Mouse (Mus musculus) stomach, postnatal 0 days (tissue): ENCODE measurements around the gene Ripply2. TPM values are rescaled to one million over a fixed set of nuclear protein-coding genes. Genes with fewer than 3 reads are reported as not detected.

Experiments
- ATAC-seq: fragments of 200-750 bp; cut with Nextera tagmentation; 2 replicates; pipeline ENCODE4 v1.8.0; 2017; ENCODE audit not compliant: low FRiP score, low TSS enrichment
- DNase-seq: peaks from one replicate; pipeline ENCODE4 v3.0.0-alpha.2; 2016; ENCODE audit warnings: low spot score
- H3K27ac ChIP-seq: fragments of 300-500 bp; sonication (generic); replicated peaks from 2 replicates; pipeline ENCODE4 v1.5.1; 2014; ENCODE audit warnings: mild to moderate bottlenecking, control low read depth
- H3K27me3 ChIP-seq: fragments of 300-500 bp; sonication (generic); 2 replicates; pipeline ENCODE4 v1.6.1; 2014; ENCODE audit warnings: low read length; ENCODE audit not compliant: control insufficient read depth, insufficient read depth
- H3K36me3 ChIP-seq: fragments of 300-500 bp; sonication (generic); 2 replicates; pipeline ENCODE4 v1.6.1; 2014; ENCODE audit warnings: low read length, mixed read lengths; ENCODE audit not compliant: control insufficient read depth, insufficient read depth
- H3K4me1 ChIP-seq: fragments of 300-500 bp; sonication (generic); replicated peaks from 2 replicates; pipeline ENCODE4 v1.6.1; 2014; ENCODE audit warnings: antibody characterized with exemption; ENCODE audit not compliant: control insufficient read depth, insufficient read depth
- H3K4me2 ChIP-seq: fragments of 300-500 bp; sonication (generic); replicated peaks from 2 replicates; pipeline ENCODE4 v1.6.1; 2014; ENCODE audit warnings: low read depth, mild to moderate bottlenecking, control low read depth, moderate library complexity
- H3K4me3 ChIP-seq: fragments of 300-500 bp; sonication (generic); 2 replicates; pipeline ENCODE4 v1.5.1; 2014; ENCODE audit warnings: low read depth, low read length, control low read depth
- H3K9ac ChIP-seq: fragments of 300-500 bp; sonication (generic); 2 replicates; pipeline ENCODE4 v1.6.1; 2014; ENCODE audit warnings: mild to moderate bottlenecking, low read length, control low read depth, mixed read lengths
- H3K9me3 ChIP-seq: fragments of 300-500 bp; sonication (generic); 2 replicates; pipeline ENCODE4 v1.6.1; 2016; ENCODE audit warnings: low read length; ENCODE audit not compliant: control insufficient read depth
- CTCF ChIP-seq: IDR thresholded peaks from 2 replicates; pipeline ENCODE4 v1.5.1; 2016; ENCODE audit warnings: antibody characterized with exemption, low read depth, mild to moderate bottlenecking, moderate library complexity
- EP300 ChIP-seq: optimal IDR thresholded peaks from 2 replicates; pipeline ENCODE3; 2016; ENCODE audit warnings: antibody characterized with exemption
- WGBS: fragments of 180-500 bp; shearing (Covaris S2); extraction: QIAGEN DNeasy Blood & Tissue Kit; methylation state at CpG from one replicate; pipeline ENCODE4 v1.1.7; 2014; 5-methylcytosine and 5-hydroxymethylcytosine counted together
- polyA plus RNA-seq: library from polyadenylated mRNA; unstranded; fragments of >200 nt; fragmentation: Nextera tagmentation; extraction: Ambion mirVana; gene quantifications from 2 replicates; pipeline ENCODE4 v1.2.1, GENCODE M21; 2015

Gene Ripply2
- polyA plus RNA-seq, 1 experiment from 2014 or later, result 0.27 TPM

- DNase-seq (no peak), ATAC-seq (no peak)
- Histone ChIP-seq H3K9me3 (no peaks in the 10 kb centered on the region), H3K27me3 (no peaks in the 10 kb centered on the region), H3K9ac (no peak overlapping the region), H3K4me2 (no peak overlapping the region), H3K4me1 (no peaks in the 10 kb centered on the region), H3K27ac (no peak overlapping the region), H3K36me3 (no peaks in the 10 kb centered on the region), H3K4me3 (no peak overlapping the region)
- TF ChIP-seq CTCF, result no peak
- TF ChIP-seq EP300, result no peak
- 47% methylated on average over 2 of the region's 2 CpGs for WGBS
These were observed 34.4 kb upstream of the Ripply2 start for GRCm38 (mm10) chr9:86980942-86981341.

DNA sequence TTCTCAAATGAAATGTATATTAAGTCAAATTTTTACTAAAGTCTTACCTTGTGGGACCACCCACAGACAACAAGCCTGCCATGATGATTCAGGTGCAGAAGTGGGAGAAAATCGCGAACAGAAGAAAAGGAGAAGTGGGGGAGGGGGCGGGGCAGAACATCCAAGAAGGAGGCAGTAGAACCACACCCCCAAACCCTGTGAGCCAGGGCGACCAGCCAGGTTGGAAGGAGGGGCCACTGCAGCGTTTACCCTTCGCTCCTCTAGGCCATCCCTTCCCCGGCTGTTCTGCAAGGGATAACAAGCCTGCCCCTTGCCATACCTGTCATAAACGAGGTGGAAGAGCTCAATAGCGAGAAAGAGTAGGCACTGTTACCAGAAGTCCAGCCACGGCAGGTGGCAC lies 33.8 kb upstream of the Ripply2 start:
- Histone ChIP-seq H3K27ac (no peak overlapping the region), H3K9me3 (no peaks in the 10 kb centered on the region), H3K27me3 (no peaks in the 10 kb centered on the region), H3K9ac (no peak overlapping the region), H3K4me1 (no peaks in the 10 kb centered on the region), H3K4me2 (no peak overlapping the region), H3K36me3 (no peaks in the 10 kb centered on the region), H3K4me3 (no peak overlapping the region)
- no peak for TF ChIP-seq CTCF
- no peak for TF ChIP-seq EP300
- DNase-seq (peak; percentile 22), ATAC-seq (no peak)
- WGBS, result 12% methylated on average over 10 of the region's 10 CpGs

DNA sequence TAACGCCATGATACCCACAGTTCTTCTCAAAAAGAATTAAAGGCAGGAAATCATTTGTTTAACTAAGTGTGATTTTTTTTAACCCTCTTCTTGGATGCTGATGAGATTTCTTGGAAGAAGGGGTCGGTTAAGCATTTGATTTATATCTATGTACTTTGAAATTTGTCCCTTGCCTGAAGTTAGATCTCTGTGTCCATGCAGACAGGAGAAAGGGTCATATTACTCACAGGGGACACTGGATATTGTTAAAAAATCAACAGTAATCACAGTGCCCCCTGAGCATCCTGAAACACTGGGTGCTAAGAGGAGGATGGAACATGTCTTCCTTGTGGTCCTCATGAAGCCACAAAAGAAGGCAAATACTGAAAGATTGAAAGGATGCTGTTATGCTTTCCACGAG lies 30.8 kb upstream of the Ripply2 start:
- Histone ChIP-seq H3K27ac (no peak overlapping the region), H3K9ac (no peak overlapping the region), H3K4me2 (no peak overlapping the region), H3K4me1 (no peaks in the 10 kb centered on the region), H3K27me3 (no peaks in the 10 kb centered on the region), H3K4me3 (no peak overlapping the region), H3K9me3 (no peaks in the 10 kb centered on the region), H3K36me3 (no peaks in the 10 kb centered on the region)
- DNase-seq, result no peak
- 52% methylated on average over 3 of the region's 3 CpGs for WGBS
- TF ChIP-seq CTCF (no peak), EP300 (no peak)
- no peak for ATAC-seq

DNA sequence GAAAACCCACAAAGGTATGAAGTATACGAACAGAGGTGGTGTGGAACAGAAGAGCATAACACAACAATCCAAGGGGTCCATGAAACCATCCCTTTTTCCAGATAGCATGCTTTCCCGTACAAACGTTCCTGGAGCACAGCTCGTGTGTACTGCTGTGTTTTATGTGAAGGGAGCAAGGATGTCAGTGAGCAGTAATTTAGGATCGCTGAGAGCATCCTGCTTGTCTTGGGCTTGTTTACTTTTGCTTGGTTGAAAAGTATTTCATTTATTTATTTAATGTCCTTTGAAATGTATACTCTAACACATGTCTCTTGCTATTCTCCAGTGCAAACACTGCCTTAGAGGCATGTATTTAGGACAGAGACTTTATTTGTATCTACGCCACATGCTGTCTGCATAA lies 30.2 kb upstream of the Ripply2 start:
- Histone ChIP-seq H3K9me3 (no peaks in the 10 kb centered on the region), H3K27ac (no peak overlapping the region), H3K36me3 (no peaks in the 10 kb centered on the region), H3K9ac (no peak overlapping the region), H3K4me3 (no peak overlapping the region), H3K27me3 (no peaks in the 10 kb centered on the region), H3K4me1 (no peaks in the 10 kb centered on the region), H3K4me2 (no peak overlapping the region)
- DNase-seq (no peak), ATAC-seq (no peak)
- WGBS, result 35% methylated on average over 6 of the region's 6 CpGs
- no peak for TF ChIP-seq EP300
- TF ChIP-seq CTCF, result no peak

DNA sequence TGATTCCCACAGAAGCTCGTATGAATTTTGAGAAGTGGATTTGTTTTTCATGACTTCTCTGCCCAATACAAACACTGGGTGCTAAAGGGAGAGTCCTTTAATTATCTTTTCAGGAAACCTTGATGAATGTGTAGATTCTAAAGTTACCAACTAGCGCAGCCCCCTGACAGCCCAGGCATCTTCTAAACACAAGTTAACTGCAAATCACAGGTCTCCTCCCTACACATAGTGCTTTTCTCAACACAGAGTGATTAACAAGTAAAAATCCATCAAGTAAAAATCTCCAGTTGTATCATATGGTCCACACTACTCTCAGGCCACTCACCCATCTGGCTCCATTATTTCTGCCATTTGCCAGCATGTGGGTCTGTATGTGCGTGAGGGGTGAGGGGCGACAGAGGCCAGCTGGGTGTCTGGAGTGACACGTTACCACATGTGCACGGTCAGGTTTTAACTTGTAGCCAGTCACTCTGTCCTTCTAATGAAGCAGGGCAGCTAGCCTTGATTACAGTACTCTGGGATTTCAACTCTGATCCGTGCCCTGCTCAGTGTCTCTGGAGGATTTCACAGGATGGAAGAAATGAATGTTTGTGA lies 28.5 kb upstream of the Ripply2 start:
- TF ChIP-seq CTCF, result no peak
- no peak for TF ChIP-seq EP300
- Histone ChIP-seq H3K9ac (no peak overlapping the region), H3K36me3 (no peaks in the 10 kb centered on the region), H3K4me3 (no peak overlapping the region), H3K27me3 (no peaks in the 10 kb centered on the region), H3K4me2 (no peak overlapping the region), H3K9me3 (no peaks in the 10 kb centered on the region), H3K27ac (no peak overlapping the region), H3K4me1 (no peaks in the 10 kb centered on the region)
- no peak for DNase-seq
- ATAC-seq, result no peak
- 40% methylated on average over 7 of the region's 7 CpGs for WGBS

GRCm38 (mm10) chr9:86989822-86990221 lies 25.5 kb upstream of the Ripply2 start:
- no peak for ATAC-seq
- H3K4me2 ChIP-seq, result no peak overlapping the region
- no peak overlapping the region for H3K27ac ChIP-seq

More at GRCm38 (mm10) chr9:86989822-86990221, 25.5 kb upstream of the Ripply2 start:
- H3K27me3 ChIP-seq, result no peaks in the 10 kb centered on the region
- H3K36me3 ChIP-seq, result no peaks in the 10 kb centered on the region
- no peak overlapping the region for H3K4me3 ChIP-seq
- no peaks in the 10 kb centered on the region for H3K4me1 ChIP-seq
- TF ChIP-seq EP300, result no peak
- TF ChIP-seq CTCF, result no peak
- DNase-seq, result no peak
- H3K9me3 ChIP-seq, result no peaks in the 10 kb centered on the region
- H3K9ac ChIP-seq, result no peak overlapping the region
